Mouse (Mus musculus) forebrain, embryonic 15.5 days (tissue): ENCODE measurements around the gene Omd. TPM values are rescaled to one million over a fixed set of nuclear protein-coding genes. Genes with fewer than 3 reads are reported as not detected.
"Not testable (repeated sequence)": the region's sequence is repeated elsewhere in the genome, so short reads cannot be mapped to it uniquely, and the experiment has no call there.

Experiments used
- ATAC-seq: fragments of 200-750 bp; cut with Nextera tagmentation; replicated peaks from 2 replicates; pipeline ENCODE4 v1.8.0; 2017; ENCODE audit warnings: mild to moderate bottlenecking, moderate TSS enrichment, moderate library complexity
- H3K27ac ChIP-seq: fragments of 300-500 bp; sonication (generic); replicated peaks from 2 replicates; pipeline ENCODE4 v1.5.1; 2015; ENCODE audit warnings: mild to moderate bottlenecking, inconsistent platforms
- H3K27me3 ChIP-seq: fragments of 300-500 bp; sonication (generic); 2 replicates; pipeline ENCODE4 v1.6.1; 2015; ENCODE audit warnings: inconsistent platforms
- H3K36me3 ChIP-seq: fragments of 300-500 bp; sonication (generic); 2 replicates; pipeline ENCODE4 v1.6.1; 2015; ENCODE audit warnings: mild to moderate bottlenecking, inconsistent platforms
- H3K4me1 ChIP-seq: fragments of 300-500 bp; sonication (generic); 2 replicates; pipeline ENCODE4 v1.6.1; 2015; ENCODE audit warnings: inconsistent platforms
- H3K4me2 ChIP-seq: fragments of 300-500 bp; sonication (generic); replicated peaks from 2 replicates; pipeline ENCODE4 v1.6.1; 2015; ENCODE audit warnings: mild to moderate bottlenecking, inconsistent platforms
- H3K4me3 ChIP-seq: fragments of 300-500 bp; sonication (generic); 2 replicates; pipeline ENCODE4 v1.5.1; 2015; ENCODE audit warnings: mild to moderate bottlenecking, inconsistent platforms
- H3K9ac ChIP-seq: fragments of 300-500 bp; sonication (generic); replicated peaks from 2 replicates; pipeline ENCODE4 v1.6.1; 2015; ENCODE audit warnings: mild to moderate bottlenecking, inconsistent platforms
- H3K9me3 ChIP-seq: fragments of 300-500 bp; sonication (generic); 2 replicates; pipeline ENCODE4 v1.6.1; 2016; ENCODE audit warnings: inconsistent platforms
- WGBS: fragments of 180-500 bp; shearing (Covaris S2); methylation state at CpG from one replicate; pipeline ENCODE4 v1.1.7; 2015; ENCODE audit warnings: mixed read lengths; 5-methylcytosine and 5-hydroxymethylcytosine counted together
- polyA plus RNA-seq: library from polyadenylated mRNA; unstranded; fragments of >200 nt; fragmentation: Nextera tagmentation; extraction: Ambion mirVana; gene quantifications from 2 replicates; pipeline ENCODE4 v1.2.1, GENCODE M21; 2015

The Omd gene
- polyA plus RNA-seq, 1 experiment from 2014 or later: 0.47 TPM

- Histone ChIP-seq H3K27ac (no peak overlapping the region), H3K4me3 (no peak overlapping the region), H3K9ac (no peak overlapping the region), H3K4me1 (no peaks in the 10 kb centered on the region), H3K9me3 (no peaks in the 10 kb centered on the region), H3K36me3 (no peaks in the 10 kb centered on the region), H3K27me3 (no peaks in the 10 kb centered on the region), H3K4me2 (no peak overlapping the region)
- ATAC-seq: no peak
- 78% methylated on average over 2 of the region's 2 CpGs for WGBS
Measured at GRCm38 (mm10) chr13:49560886-49561285, 21.4 kb upstream of the Omd start.

GRCm38 (mm10) chr13:49564347-49564746 is 17.9 kb upstream of the Omd start:
- H3K27ac ChIP-seq: no peak overlapping the region
- WGBS: 81% methylated on average over 1 of the region's 1 CpGs

DNA sequence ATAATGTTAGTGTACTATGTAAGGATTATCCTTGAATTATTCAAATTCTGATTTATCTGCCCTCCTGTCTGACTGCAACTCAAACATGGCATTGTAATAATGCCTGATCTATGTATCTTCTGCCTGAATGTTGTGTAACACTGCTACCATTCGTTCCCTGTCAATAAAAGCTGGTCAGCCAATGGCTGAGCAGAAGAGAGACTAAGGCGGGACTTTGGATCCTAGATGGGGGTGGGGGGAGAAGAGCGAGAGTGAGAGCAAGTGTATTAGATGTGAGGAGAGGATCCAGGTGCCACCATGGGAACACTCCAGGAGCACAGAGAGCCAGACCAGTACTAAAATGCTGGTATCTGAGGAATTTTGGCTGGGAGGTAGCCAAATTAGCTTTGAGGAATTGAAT is 11.9 kb upstream of the Omd start:
- H3K27ac ChIP-seq: no peak overlapping the region
- no peaks in the 10 kb centered on the region for H3K36me3 ChIP-seq
- H3K9me3 ChIP-seq: no peaks in the 10 kb centered on the region
- no peak overlapping the region for H3K4me3 ChIP-seq
- WGBS: 74% methylated on average over 3 of the region's 3 CpGs
- H3K9ac ChIP-seq: no peak overlapping the region
- no peaks in the 10 kb centered on the region for H3K4me1 ChIP-seq
- ATAC-seq: no peak
- H3K4me2 ChIP-seq: no peak overlapping the region
- H3K27me3 ChIP-seq: no peaks in the 10 kb centered on the region

More at GRCm38 (mm10) chr13:49564347-49564746, 17.9 kb upstream of the Omd start:
- Histone ChIP-seq H3K4me1 (no peaks in the 10 kb centered on the region), H3K4me3 (no peak overlapping the region), H3K36me3 (no peaks in the 10 kb centered on the region), H3K27me3 (no peaks in the 10 kb centered on the region), H3K9ac (no peak overlapping the region), H3K9me3 (no peaks in the 10 kb centered on the region), H3K4me2 (no peak overlapping the region)
- ATAC-seq: no peak

DNA sequence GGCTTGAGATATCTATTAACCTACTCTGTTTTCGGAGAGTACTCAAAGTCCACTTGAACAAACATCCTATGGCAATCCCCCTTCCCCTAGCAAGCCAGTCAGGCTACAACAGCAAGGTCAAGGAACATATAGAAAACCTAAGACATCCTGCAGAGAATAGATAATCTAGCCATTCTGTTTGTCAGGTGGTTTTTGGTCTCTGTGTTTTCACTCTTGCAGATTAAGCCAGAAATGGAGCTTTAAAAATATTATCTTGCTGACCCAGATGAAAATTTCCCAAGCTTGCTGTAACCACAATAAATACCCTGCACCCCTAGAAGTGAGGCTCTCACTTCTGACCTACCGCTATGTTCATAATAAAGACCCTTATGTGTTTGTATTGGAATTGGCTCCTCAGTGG is 10.8 kb upstream of the Omd start:
- H3K27ac ChIP-seq: no peak overlapping the region
- no peaks in the 10 kb centered on the region for H3K36me3 ChIP-seq
- ATAC-seq: no peak
- no peaks in the 10 kb centered on the region for H3K9me3 ChIP-seq
- H3K4me3 ChIP-seq: no peak overlapping the region
- WGBS: 95% methylated on average over 2 of the region's 2 CpGs
- no peak overlapping the region for H3K9ac ChIP-seq
- no peaks in the 10 kb centered on the region for H3K27me3 ChIP-seq
- H3K4me1 ChIP-seq: no peaks in the 10 kb centered on the region
- H3K4me2 ChIP-seq: no peak overlapping the region

DNA sequence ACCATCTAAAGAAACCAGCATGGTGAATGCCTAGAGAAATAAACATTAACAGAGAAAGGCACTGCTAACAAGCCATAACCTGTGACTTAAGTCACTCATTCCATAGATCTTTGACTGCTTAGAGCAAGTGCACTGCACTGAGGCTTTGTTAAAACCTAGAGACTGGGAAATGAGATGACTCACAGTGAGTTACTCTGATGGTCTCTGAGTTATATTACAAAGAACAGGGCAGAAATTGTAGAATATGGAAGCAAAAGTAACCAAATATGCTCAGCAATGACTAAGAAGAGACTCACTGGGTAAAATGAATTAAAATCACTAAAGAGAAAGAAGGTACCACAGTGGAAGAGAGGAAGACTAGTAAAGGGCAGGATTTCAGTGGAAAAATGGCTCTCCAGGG is 1.6 kb downstream of the Omd start:
- no peak overlapping the region for H3K9ac ChIP-seq
- H3K4me3 ChIP-seq: no peak overlapping the region
- no peaks in the 10 kb centered on the region for H3K9me3 ChIP-seq
- H3K4me2 ChIP-seq: no peak overlapping the region
- no peaks in the 10 kb centered on the region for H3K27me3 ChIP-seq
- no peaks in the 10 kb centered on the region for H3K4me1 ChIP-seq
- ATAC-seq: no peak
- no peak overlapping the region for H3K27ac ChIP-seq
- H3K36me3 ChIP-seq: no peaks in the 10 kb centered on the region

- Histone ChIP-seq H3K9ac (no peak overlapping the region), H3K4me1 (no peaks in the 10 kb centered on the region), H3K9me3 (no peaks in the 10 kb centered on the region), H3K36me3 (no peaks in the 10 kb centered on the region), H3K27me3 (no peaks in the 10 kb centered on the region), H3K4me2 (no peak overlapping the region), H3K4me3 (no peak overlapping the region), H3K27ac (no peak overlapping the region)
- WGBS: 82% methylated on average over 8 of the region's 8 CpGs
- no peak for ATAC-seq
Measured at GRCm38 (mm10) chr13:49584307-49585005, 2.2 kb downstream of the Omd start.

- no peaks in the 10 kb centered on the region for H3K27me3 ChIP-seq
- no peak overlapping the region for H3K9ac ChIP-seq
- H3K36me3 ChIP-seq: no peaks in the 10 kb centered on the region
- H3K4me1 ChIP-seq: no peaks in the 10 kb centered on the region
- no peak for ATAC-seq
- H3K4me2 ChIP-seq: no peak overlapping the region
- no peak overlapping the region for H3K27ac ChIP-seq
- H3K9me3 ChIP-seq: no peaks in the 10 kb centered on the region
- H3K4me3 ChIP-seq: no peak overlapping the region
- whole genome bisulfite sequencing: 94% methylated on average over 6 of the region's 6 CpGs
Measured at GRCm38 (mm10) chr13:49586062-49586461, 3.8 kb downstream of the Omd start.

DNA sequence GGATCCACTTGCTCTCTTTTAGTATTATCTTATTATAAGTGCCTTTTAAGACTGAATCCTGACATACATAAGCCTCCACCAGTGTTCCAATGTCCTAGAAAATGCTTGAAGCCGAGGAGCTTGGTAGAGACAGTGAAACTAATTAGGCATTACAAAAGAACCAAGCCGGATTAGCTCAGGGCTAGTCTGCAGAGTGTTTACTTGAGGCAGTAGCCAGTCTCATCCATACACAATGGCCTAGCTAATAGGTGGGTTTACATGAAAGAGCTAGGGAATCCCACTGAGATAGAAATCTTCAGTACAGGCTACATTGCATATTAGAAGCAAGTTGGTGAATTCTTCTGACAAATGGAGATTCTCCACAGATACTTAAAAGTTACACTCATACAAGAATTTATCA is 20.3 kb downstream of the Omd start:
- H3K27ac ChIP-seq, H3K36me3 ChIP-seq, H3K4me3 ChIP-seq, H3K9me3 ChIP-seq, H3K4me2 ChIP-seq, ATAC-seq, H3K4me1 ChIP-seq, H3K27me3 ChIP-seq, H3K9ac ChIP-seq: not testable (repeated sequence)
- WGBS: 19% methylated on average over 2 of the region's 2 CpGs

GRCm38 (mm10) chr13:49603603-49604002 is 21.3 kb downstream of the Omd start:
- Histone ChIP-seq H3K9ac (no peak overlapping the region), H3K36me3 (no peaks in the 10 kb centered on the region), H3K9me3 (no peaks in the 10 kb centered on the region), H3K4me2 (no peak overlapping the region), H3K27ac (no peak overlapping the region), H3K27me3 (no peaks in the 10 kb centered on the region), H3K4me1 (no peaks in the 10 kb centered on the region), H3K4me3 (no peak overlapping the region)
- no peak for ATAC-seq

GRCm38 (mm10) chr13:49607714-49608113 is 25.5 kb downstream of the Omd start, which contains the start of gene Ogn:
Gene Ogn (plus strand): TSS chr13:49608046.
- Histone ChIP-seq H3K27me3 (no peaks in the 10 kb centered on the region), H3K9me3 (no peaks in the 10 kb centered on the region), H3K4me2 (no peak within 1 kb of the TSS), H3K27ac (no peak within 1 kb of the TSS), H3K9ac (no peak within 1 kb of the TSS), H3K4me1 (no peaks in the 10 kb centered on the region), H3K4me3 (no peak within 1 kb of the TSS), H3K36me3 (no peaks in the 10 kb centered on the region)
- 58% methylated on average over 4 of the region's 4 CpGs for WGBS
- ATAC-seq: no peak

GRCm38 (mm10) chr13:49608589-49609322 is 26.5 kb downstream of the Omd start:
- H3K4me1 ChIP-seq: no peaks in the 10 kb centered on the region
- no peaks in the 10 kb centered on the region for H3K27me3 ChIP-seq
- no peaks in the 10 kb centered on the region for H3K9me3 ChIP-seq
- WGBS: 81% methylated on average over 4 of the region's 4 CpGs
- no peak overlapping the region for H3K9ac ChIP-seq
- no peak for ATAC-seq
- H3K4me2 ChIP-seq: no peak overlapping the region
- H3K27ac ChIP-seq: no peak overlapping the region
- no peaks in the 10 kb centered on the region for H3K36me3 ChIP-seq
- no peak overlapping the region for H3K4me3 ChIP-seq

DNA sequence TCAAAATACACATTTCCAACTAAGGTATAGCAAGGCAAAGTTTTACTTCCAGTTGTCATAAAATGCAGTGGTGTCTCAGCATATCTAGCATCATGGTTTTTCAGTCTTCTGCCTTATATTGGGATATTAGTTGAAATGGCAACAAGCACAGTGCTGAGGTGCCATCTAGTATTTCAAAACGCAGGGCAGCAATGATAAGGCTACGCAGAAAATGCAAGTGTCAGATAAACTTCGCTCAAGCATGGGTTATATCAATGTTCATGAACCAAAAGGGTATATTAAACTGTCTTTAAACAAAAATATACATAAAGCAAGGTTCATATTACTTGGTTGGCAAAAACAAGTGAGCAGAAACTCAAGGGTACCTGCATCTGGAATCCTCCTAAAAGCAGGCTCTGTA is 34.8 kb downstream of the Omd start:
- 94% methylated on average over 3 of the region's 3 CpGs for WGBS
- Histone ChIP-seq H3K36me3 (no peaks in the 10 kb centered on the region), H3K4me3 (no peak overlapping the region), H3K9me3 (no peaks in the 10 kb centered on the region), H3K27ac (no peak overlapping the region), H3K4me1 (no peaks in the 10 kb centered on the region), H3K27me3 (no peaks in the 10 kb centered on the region), H3K9ac (no peak overlapping the region), H3K4me2 (no peak overlapping the region)
- ATAC-seq: no peak

DNA sequence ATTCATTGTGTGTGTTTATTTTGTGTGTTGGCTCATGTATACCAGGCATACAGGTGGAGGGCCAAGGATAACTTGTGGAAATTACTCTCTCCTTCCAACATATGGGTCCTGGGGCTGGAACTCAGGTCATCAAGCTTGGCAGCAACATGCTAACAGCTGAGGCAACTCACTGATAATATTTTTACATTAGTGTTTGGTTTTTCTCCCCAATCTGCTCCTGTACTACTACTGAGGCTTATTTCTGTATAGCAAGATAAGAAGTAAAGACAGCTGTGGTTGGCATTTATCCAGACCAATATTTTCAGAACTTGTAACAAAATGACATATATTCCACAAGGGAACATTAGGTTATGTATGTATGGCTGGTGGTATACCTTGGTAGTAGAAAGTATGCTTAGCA is 36.1 kb downstream of the Omd start:
- ATAC-seq: no peak
- H3K9me3 ChIP-seq: no peaks in the 10 kb centered on the region
- no peaks in the 10 kb centered on the region for H3K27me3 ChIP-seq
- no peak overlapping the region for H3K4me3 ChIP-seq
- no peak overlapping the region for H3K4me2 ChIP-seq
- no peak overlapping the region for H3K9ac ChIP-seq
- H3K27ac ChIP-seq: no peak overlapping the region
- H3K36me3 ChIP-seq: no peaks in the 10 kb centered on the region
- no peaks in the 10 kb centered on the region for H3K4me1 ChIP-seq
